Mouse (Mus musculus) macrophage (primary cell): Measurements from ENCODE around the gene Fstl1. TPM values are rescaled to one million over a fixed set of nuclear protein-coding genes. Genes with fewer than 3 reads are reported as not detected.

Experiments
- H3K27ac ChIP-seq: fragments of 350-480 bp; formaldehyde crosslinking; 2 replicates; pipeline ENCODE4 v1.9.0; 2021
- H3K36me3 ChIP-seq: fragments of 350-480 bp; formaldehyde crosslinking; 2 replicates; pipeline ENCODE4 v1.9.0; 2021; ENCODE audit errors: inconsistent target
- H3K4me3 ChIP-seq: fragments of 350-480 bp; formaldehyde crosslinking; 2 replicates; pipeline ENCODE4 v1.9.0; 2021; ENCODE audit errors: inconsistent target
- H3K79me2 ChIP-seq: fragments of 350-480 bp; formaldehyde crosslinking; 2 replicates; pipeline ENCODE4 v1.9.0; 2021; ENCODE audit errors: inconsistent target
- WGBS: methylation state at CpG from one replicate; pipeline ENCODE4 v1.1.7; 2026; ENCODE audit warnings: inconsistent platforms; ENCODE audit not compliant: missing documents; 5-methylcytosine and 5-hydroxymethylcytosine counted together
- polyA plus RNA-seq: library from polyadenylated mRNA; stranded (reverse); fragments of 250-400 nt; gene quantifications from 3 replicates; pipeline ENCODE4 v1.2.4, GENCODE M21; 2018; ENCODE audit warnings: inconsistent platforms

The Fstl1 gene
- polyA plus RNA-seq, 1 experiment from 2014 or later = 0.13 TPM

GRCm38 (mm10) chr16:37776166-37776859, 360 bp upstream of the Fstl1 start:
- no peaks in the 10 kb centered on the region for H3K79me2 ChIP-seq
- H3K36me3 ChIP-seq = no peaks in the 10 kb centered on the region
- no peak overlapping the region for H3K4me3 ChIP-seq
- no peak overlapping the region for H3K27ac ChIP-seq
- WGBS = 25% methylated on average over 14 of the region's 14 CpGs

- Histone ChIP-seq H3K36me3 (no peaks in the 10 kb centered on the region), H3K79me2 (no peaks in the 10 kb centered on the region), H3K27ac (no peak overlapping the region), H3K4me3 (no peak overlapping the region)
- WGBS = 38% methylated on average over 3 of the region's 4 CpGs
Measured at GRCm38 (mm10) chr16:37777796-37778475, 1.3 kb downstream of the Fstl1 start.

- no peak overlapping the region for H3K27ac ChIP-seq
- H3K4me3 ChIP-seq = no peak overlapping the region
- no peaks in the 10 kb centered on the region for H3K36me3 ChIP-seq
- WGBS = 89% methylated on average over 5 of the region's 5 CpGs
- H3K79me2 ChIP-seq = no peaks in the 10 kb centered on the region
Measured at GRCm38 (mm10) chr16:37778529-37778928, 1.9 kb downstream of the Fstl1 start.

DNA sequence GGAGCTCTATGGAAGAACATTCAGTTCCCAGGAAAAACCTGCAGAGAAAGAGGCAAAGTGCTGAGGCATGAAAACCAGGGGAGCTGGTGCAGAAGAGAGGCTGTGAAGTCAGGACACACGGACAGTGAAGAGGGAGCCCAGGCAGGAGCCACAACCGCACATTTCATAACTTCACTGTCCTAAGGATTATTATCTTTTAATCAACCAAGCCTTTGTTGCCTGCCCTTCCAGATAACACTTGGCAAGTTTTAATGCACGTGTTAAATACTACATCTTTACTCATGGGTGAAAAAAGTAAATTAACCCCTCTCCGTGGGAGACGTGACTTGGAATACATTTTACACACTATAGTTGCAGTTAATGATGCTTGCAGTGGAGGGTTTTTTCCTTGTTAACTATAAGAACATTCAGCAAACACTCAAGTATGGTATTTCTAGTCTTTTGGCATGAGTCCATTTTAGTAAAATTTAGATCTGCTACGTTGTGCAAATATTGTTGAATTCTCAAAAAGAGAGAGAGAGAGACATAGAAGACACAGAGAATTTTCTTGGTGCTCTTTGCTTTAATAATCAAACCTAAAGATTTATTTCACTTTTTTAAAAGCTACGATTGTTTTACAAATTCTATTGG, 3.1 kb downstream of the Fstl1 start:
- H3K79me2 ChIP-seq = no peaks in the 10 kb centered on the region
- no peaks in the 10 kb centered on the region for H3K36me3 ChIP-seq
- 88% methylated on average over 7 of the region's 7 CpGs for WGBS
- H3K4me3 ChIP-seq = no peak overlapping the region
- no peak overlapping the region for H3K27ac ChIP-seq

DNA sequence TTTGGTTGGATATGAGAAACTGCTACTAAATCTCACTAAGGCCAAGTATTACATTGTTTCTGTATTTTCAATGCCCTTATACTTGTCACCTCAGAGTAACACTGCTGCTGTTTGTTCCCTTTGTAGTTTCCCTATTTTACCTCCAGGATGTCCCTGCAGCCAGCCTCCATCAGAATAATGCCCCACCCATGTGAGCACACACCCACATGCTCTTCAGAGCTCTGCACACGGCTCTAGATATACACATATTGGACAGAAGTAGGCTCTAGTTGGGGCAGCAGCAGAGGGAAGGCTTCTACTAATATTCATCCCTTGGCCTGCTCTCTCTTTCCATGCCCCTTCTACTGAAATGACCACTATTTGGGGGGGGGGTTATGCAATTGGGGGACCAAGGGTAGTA, 3.7 kb downstream of the Fstl1 start:
- H3K79me2 ChIP-seq = no peaks in the 10 kb centered on the region
- H3K36me3 ChIP-seq = no peaks in the 10 kb centered on the region
- H3K27ac ChIP-seq = no peak overlapping the region
- H3K4me3 ChIP-seq = no peak overlapping the region
- 33% methylated on average over 1 of the region's 1 CpGs for WGBS

- Histone ChIP-seq H3K79me2 (no peaks in the 10 kb centered on the region), H3K4me3 (no peak overlapping the region), H3K27ac (no peak overlapping the region), H3K36me3 (no peaks in the 10 kb centered on the region)
- 98% methylated on average over 3 of the region's 3 CpGs for WGBS
Measured at GRCm38 (mm10) chr16:37780911-37781310, 4.2 kb downstream of the Fstl1 start.

DNA sequence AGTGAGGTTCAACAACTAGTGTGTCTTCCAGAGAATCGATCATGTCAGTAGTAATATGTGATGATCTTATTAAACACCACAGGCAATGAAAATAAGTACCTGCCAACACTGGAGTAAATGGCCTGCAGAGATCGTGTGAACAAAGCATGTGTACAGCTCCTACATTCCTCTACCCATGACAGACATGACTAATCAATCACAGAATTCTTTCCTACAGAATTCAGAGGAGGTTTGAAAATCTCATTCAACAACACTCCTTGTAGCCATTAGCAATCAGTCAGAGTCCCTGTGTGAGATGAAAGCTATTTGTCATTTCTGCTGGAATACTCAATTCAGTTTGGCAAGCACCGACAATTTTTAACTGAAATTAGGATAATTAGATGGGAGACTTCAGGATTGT, 7.9 kb downstream of the Fstl1 start:
- H3K27ac ChIP-seq = no peak overlapping the region
- H3K79me2 ChIP-seq = no peaks in the 10 kb centered on the region
- no peak overlapping the region for H3K4me3 ChIP-seq
- WGBS = 90% methylated on average over 3 of the region's 3 CpGs
- no peaks in the 10 kb centered on the region for H3K36me3 ChIP-seq

GRCm38 (mm10) chr16:37787558-37788194, 11.0 kb downstream of the Fstl1 start:
- 71% methylated on average over 9 of the region's 9 CpGs for WGBS
- H3K79me2 ChIP-seq = no peaks in the 10 kb centered on the region
- H3K4me3 ChIP-seq = no peak overlapping the region
- no peaks in the 10 kb centered on the region for H3K36me3 ChIP-seq
- H3K27ac ChIP-seq = no peak overlapping the region

DNA sequence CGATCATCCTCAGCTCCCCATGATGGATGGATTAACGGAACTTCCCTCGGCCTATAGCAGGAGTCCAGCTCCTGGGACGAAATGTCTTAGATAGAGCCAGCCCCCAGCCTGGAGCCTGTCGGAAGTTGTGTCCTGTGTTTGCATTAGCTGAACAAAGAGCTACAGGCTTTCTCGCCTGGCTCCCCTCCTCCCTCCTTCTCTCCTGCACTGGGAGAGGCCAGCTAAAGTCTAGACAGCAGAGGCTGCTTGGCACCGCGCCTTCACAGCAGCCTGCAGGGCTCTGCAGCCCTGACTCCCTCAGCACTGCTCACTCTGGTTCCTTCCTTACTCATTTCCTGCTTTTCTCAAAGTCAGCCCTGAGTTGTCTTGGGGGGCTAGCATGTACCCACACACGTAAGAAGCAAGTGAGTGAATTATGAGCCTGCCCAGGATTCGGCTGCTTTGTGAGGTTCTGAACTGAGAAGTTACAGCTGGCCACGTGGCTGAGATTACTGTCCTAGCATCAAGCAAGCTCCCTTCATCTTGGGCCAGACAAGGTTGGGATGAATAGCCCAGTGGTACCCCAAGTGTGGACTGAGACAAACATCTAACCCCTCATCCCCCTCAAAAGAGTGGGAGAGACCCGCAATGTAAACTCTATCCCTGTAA, 11.8 kb downstream of the Fstl1 start:
- Histone ChIP-seq H3K4me3 (no peak overlapping the region), H3K79me2 (no peaks in the 10 kb centered on the region), H3K36me3 (no peaks in the 10 kb centered on the region), H3K27ac (no peak overlapping the region)
- 35% methylated on average over 12 of the region's 12 CpGs for WGBS

DNA sequence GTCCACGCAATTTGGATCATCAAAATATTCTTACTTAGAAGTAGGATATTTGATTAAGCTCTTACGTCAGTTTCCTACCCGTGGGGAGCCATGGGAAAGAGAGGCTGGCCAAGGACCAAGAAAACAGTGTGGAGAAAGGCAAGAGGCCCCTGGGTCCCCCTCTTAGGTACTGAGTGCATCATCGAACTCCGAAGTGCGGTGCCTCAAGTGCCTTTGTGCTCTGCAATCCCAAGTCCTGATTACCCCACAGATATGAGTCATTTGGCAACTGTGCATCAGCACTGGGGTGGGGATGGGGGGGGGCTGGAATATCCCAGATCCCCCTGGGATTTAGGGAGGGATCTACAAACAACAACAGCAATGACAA, 12.3 kb downstream of the Fstl1 start:
- WGBS = 78% methylated on average over 6 of the region's 6 CpGs

DNA sequence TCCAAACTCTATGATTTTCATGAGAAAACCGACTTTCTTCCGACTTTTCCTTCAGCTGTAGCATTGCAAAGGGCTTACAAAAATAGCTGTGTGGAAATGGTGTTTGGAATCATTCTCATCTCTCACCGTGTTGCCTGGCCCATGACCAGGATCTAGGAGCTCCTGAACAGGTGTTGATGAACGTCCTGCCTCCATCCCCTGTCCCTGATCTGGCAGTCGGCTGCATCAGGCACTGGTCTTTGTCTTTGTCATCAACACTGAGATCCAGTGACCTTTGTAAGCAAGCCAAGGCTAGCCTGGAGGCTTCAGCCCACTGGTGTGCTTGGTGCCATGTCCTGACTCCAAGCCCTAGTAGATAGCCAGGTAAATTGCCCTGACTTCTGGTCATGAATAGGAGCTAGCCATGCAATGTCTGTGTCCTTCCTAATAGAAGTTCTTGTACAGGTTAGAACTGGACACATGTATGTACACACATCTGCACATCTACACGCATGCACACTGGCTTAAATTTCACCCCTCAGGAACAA, 12.8 kb downstream of the Fstl1 start:
- 84% methylated on average over 6 of the region's 6 CpGs for WGBS
- no peak overlapping the region for H3K27ac ChIP-seq
- no peak overlapping the region for H3K4me3 ChIP-seq

More for the DNA sequence above, 12.3 kb downstream of the Fstl1 start:
- Histone ChIP-seq H3K79me2 (no peaks in the 10 kb centered on the region), H3K27ac (no peak overlapping the region), H3K36me3 (no peaks in the 10 kb centered on the region), H3K4me3 (no peak overlapping the region)

GRCm38 (mm10) chr16:37790008-37790780, 13.5 kb downstream of the Fstl1 start:
- Histone ChIP-seq H3K36me3 (no peaks in the 10 kb centered on the region), H3K27ac (no peak overlapping the region), H3K79me2 (no peaks in the 10 kb centered on the region), H3K4me3 (no peak overlapping the region)
- WGBS = 80% methylated on average over 12 of the region's 12 CpGs

More for the DNA sequence above, 12.8 kb downstream of the Fstl1 start:
- Histone ChIP-seq H3K79me2 (no peaks in the 10 kb centered on the region), H3K36me3 (no peaks in the 10 kb centered on the region)

DNA sequence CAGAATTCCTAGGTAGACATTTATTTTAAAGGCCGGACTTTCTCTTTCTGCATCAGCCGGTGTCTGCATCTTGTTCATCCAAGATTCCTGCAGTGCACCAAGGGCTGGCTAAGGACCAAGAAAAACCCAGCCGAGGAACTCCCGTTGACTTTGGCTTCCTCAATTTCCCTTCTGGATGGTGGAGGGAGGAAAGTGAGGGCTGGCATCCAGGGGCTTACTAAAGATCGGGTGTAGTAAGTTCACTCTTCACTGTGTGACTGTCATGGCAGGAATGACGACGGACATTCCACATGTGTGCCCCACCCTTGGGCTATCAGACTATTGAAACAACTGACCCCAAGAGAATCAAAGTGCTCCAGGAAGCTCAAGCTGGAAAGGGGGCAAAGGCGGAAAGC, 14.1 kb downstream of the Fstl1 start:
- no peak overlapping the region for H3K4me3 ChIP-seq
- no peak overlapping the region for H3K27ac ChIP-seq
- H3K36me3 ChIP-seq = no peaks in the 10 kb centered on the region
- H3K79me2 ChIP-seq = no peaks in the 10 kb centered on the region
- 87% methylated on average over 8 of the region's 8 CpGs for WGBS
